Mouse (Mus musculus) megakaryocyte, embryonic 14.5 days (primary cell): ENCODE measurements around the gene Zfp65.

Experiments
- FLI1 ChIP-seq: IDR thresholded peaks from 2 replicates; pipeline ENCODE4 v1.6.1; 2012; ENCODE audit warnings: low read length, inconsistent platforms, mixed read lengths
- GATA1 ChIP-seq: IDR thresholded peaks from 3 replicates; pipeline ENCODE4 v1.6.1; 2012; ENCODE audit warnings: mixed read lengths, low read length, inconsistent platforms, borderline replicate concordance

DNA sequence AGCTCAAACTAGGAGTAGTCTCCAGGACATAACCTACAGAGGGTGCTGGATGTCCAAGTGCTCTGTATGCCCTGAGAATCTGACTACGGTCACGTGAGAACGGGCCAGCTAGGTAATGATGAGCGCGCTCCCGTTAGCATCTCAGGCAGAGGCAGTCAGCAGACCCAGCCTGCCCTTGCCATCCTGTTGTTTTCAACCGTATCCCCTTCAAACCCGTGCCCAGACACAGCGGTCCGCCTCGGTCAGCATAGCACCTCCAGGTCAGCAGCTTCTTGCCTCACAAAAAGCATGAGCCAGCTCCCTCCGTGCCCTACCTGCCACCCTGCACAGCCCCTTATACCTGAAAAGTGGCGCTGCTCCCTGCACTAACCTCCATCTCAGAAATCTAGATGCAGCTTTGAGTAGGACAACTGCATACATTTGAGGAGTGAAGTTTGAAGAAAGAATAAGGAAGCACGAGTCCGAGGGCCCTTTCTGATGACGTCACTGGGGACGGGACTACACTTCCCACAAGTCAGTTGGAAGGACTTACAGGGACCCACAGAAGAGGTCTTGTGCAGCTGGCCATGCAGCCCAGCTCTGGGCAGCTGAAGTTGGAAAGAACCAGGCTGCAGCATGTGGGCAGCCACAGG lies 5.0 kb downstream of the Zfp65 start:
- no peak for TF ChIP-seq GATA1
- TF ChIP-seq FLI1: no peak
